Mouse (Mus musculus) lung, adult 2 months (tissue): ENCODE results near the gene Tbc1d10a.

Experiments used
- CTCF ChIP-seq: fragments of 200-500 bp; IDR thresholded peaks from 2 replicates; pipeline ENCODE4 v1.5.1; 2011; ENCODE audit warnings: mild to moderate bottlenecking, low read length, control low read depth; ENCODE audit not compliant: insufficient read depth
- POLR2A ChIP-seq: fragments of 200-500 bp; IDR thresholded peaks from 2 replicates; pipeline ENCODE4 v1.6.1; 2011; ENCODE audit warnings: low read depth, mild to moderate bottlenecking, control low read depth, low read length, borderline replicate concordance; ENCODE audit errors: extremely low read depth

DNA sequence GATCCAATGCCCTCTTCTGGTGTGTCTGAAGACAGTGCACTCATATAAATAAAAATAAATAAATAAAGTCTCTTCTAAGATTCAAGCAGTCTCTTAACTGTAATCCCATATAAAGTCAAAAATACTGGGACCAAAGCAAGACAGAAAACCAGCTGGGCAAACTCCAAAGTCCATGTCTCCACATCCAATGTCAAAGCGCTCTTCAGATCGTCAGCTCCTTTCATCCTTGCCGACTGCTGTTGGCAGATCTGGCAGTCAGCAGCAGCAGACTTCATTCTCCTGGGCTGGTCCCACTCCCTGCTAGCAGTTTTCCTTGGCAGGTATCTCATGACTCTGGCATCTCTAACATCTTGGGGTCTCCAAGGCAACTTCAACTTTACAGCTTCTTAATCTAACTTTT, 27.9 kb upstream of the Tbc1d10a start:
- TF ChIP-seq CTCF (no peak), POLR2A (no peak)
